Mouse (Mus musculus): ENCODE data around the gene Rhoc. TPM values are rescaled to one million over a fixed set of nuclear protein-coding genes. Genes with fewer than 3 reads are reported as not detected.

Rhoc gene
- polyA plus RNA-seq, 1 experiment from 2014 or later = 87.0 TPM

- no peak for DNase-seq (ENCODE audit: low spot score)
- Histone ChIP-seq H3K27me3 (ENCODE audit: low read depth, poor library complexity, severe bottlenecking) (peaks cover 72% of the 10 kb centered on the region), H3K4me1 (peaks cover 14% of the 10 kb centered on the region), H3K4me3 (no peak overlapping the region), H3K9me3 (replicated peaks) (no peaks in the 10 kb centered on the region), H3K27ac (replicated peaks) (no peak overlapping the region), H3K36me3 (no peaks in the 10 kb centered on the region)
- WGBS = 85% methylated on average over 3 of the region's 3 CpGs
Measured at GRCm38 (mm10) chr3:104770918-104771317, 17.3 kb upstream of the Rhoc start.

GRCm38 (mm10) chr3:104771460-104771859, 16.7 kb upstream of the Rhoc start:
- WGBS = 69% methylated on average over 6 of the region's 6 CpGs
- peaks cover 17% of the 10 kb centered on the region for H3K4me1 ChIP-seq
- DNase-seq (ENCODE audit: low spot score) = no peak
- no peaks in the 10 kb centered on the region for H3K36me3 ChIP-seq
- no peaks in the 10 kb centered on the region for H3K9me3 ChIP-seq (replicated peaks)
- no peak overlapping the region for H3K27ac ChIP-seq (replicated peaks)
- H3K4me3 ChIP-seq = no peak overlapping the region
- peaks cover 78% of the 10 kb centered on the region for H3K27me3 ChIP-seq (ENCODE audit: low read depth, poor library complexity, severe bottlenecking)

GRCm38 (mm10) chr3:104773301-104773700, 14.9 kb upstream of the Rhoc start:
- Histone ChIP-seq H3K27me3 (ENCODE audit: low read depth, poor library complexity, severe bottlenecking) (peaks cover 87% of the 10 kb centered on the region), H3K4me1 (peaks cover 23% of the 10 kb centered on the region), H3K4me3 (no peak overlapping the region), H3K27ac (replicated peaks) (no peak overlapping the region), H3K9me3 (replicated peaks) (no peaks in the 10 kb centered on the region), H3K36me3 (no peaks in the 10 kb centered on the region)
- WGBS = 61% methylated on average over 7 of the region's 7 CpGs
- no peak for DNase-seq (ENCODE audit: low spot score)

- Histone ChIP-seq H3K27ac (replicated peaks) (no peak overlapping the region), H3K36me3 (no peaks in the 10 kb centered on the region), H3K4me1 (peaks cover 33% of the 10 kb centered on the region), H3K27me3 (ENCODE audit: low read depth, poor library complexity, severe bottlenecking) (peaks cover 97% of the 10 kb centered on the region), H3K4me3 (peak overlapping the region; percentile 52), H3K9me3 (replicated peaks) (no peaks in the 10 kb centered on the region)
- WGBS = 2% methylated on average over 20 of the region's 20 CpGs
- DNase-seq (ENCODE audit: low spot score) = peak; percentile 68
Measured at GRCm38 (mm10) chr3:104777342-104777741, 10.8 kb upstream of the Rhoc start.

- DNase-seq (ENCODE audit: low spot score) = peak; percentile 80
- H3K9me3 ChIP-seq (replicated peaks) = no peaks in the 10 kb centered on the region
- 2% methylated on average over 7 of the region's 7 CpGs for WGBS
- H3K27me3 ChIP-seq (ENCODE audit: low read depth, poor library complexity, severe bottlenecking) = peaks cover 99% of the 10 kb centered on the region
- no peak overlapping the region for H3K4me3 ChIP-seq
- no peaks in the 10 kb centered on the region for H3K36me3 ChIP-seq
- no peak overlapping the region for H3K27ac ChIP-seq (replicated peaks)
- H3K4me1 ChIP-seq = peaks cover 33% of the 10 kb centered on the region
Measured at GRCm38 (mm10) chr3:104779949-104780348, 8.2 kb upstream of the Rhoc start.

GRCm38 (mm10) chr3:104780561-104781420, 7.4 kb upstream of the Rhoc start, which contains the start of gene Ppm1j:
Ppm1j (plus strand) TSS chr3:104781056.
- WGBS = 1% methylated on average over 56 of the region's 56 CpGs
- Histone ChIP-seq H3K9me3 (replicated peaks) (no peaks in the 10 kb centered on the region), H3K4me3 (peak within 1 kb of the TSS; percentile 60), H3K27ac (replicated peaks) (no peak within 1 kb of the TSS; the same call in 1 of the 2 replicates), H3K36me3 (no peaks in the 10 kb centered on the region), H3K4me1 (peaks cover 33% of the 10 kb centered on the region), H3K27me3 (ENCODE audit: low read depth, poor library complexity, severe bottlenecking) (peaks cover 100% of the 10 kb centered on the region)
- DNase-seq (ENCODE audit: low spot score) = peak; percentile 60

GRCm38 (mm10) chr3:104781471-104781903, 6.7 kb upstream of the Rhoc start, which contains the start of gene Fam19a3:
Fam19a3 (minus strand) TSS chr3:104781840.
- WGBS = 0% methylated on average over 26 of the region's 26 CpGs
- peaks cover 29% of the 10 kb centered on the region for H3K4me1 ChIP-seq
- no peak within 1 kb of the TSS; the same call in 1 of the 2 replicates for H3K27ac ChIP-seq (replicated peaks)
- peak; percentile 38 for DNase-seq (ENCODE audit: low spot score)
- H3K36me3 ChIP-seq = no peaks in the 10 kb centered on the region
- H3K4me3 ChIP-seq = peak within 1 kb of the TSS; percentile 60
- H3K9me3 ChIP-seq (replicated peaks) = no peaks in the 10 kb centered on the region
- H3K27me3 ChIP-seq (ENCODE audit: low read depth, poor library complexity, severe bottlenecking) = peaks cover 100% of the 10 kb centered on the region

- no peaks in the 10 kb centered on the region for H3K9me3 ChIP-seq (replicated peaks)
- H3K27ac ChIP-seq (replicated peaks) = no peak overlapping the region
- no peak for DNase-seq (ENCODE audit: low spot score)
- peaks cover 100% of the 10 kb centered on the region for H3K27me3 ChIP-seq (ENCODE audit: low read depth, poor library complexity, severe bottlenecking)
- 14% methylated on average over 12 of the region's 12 CpGs for WGBS
- no peaks in the 10 kb centered on the region for H3K36me3 ChIP-seq
- H3K4me1 ChIP-seq = peaks cover 26% of the 10 kb centered on the region
- H3K4me3 ChIP-seq = peak overlapping the region; percentile 60; the same call in 1 of the 2 replicates
Measured at GRCm38 (mm10) chr3:104782061-104782681, 6.0 kb upstream of the Rhoc start.

GRCm38 (mm10) chr3:104783971-104784500, 4.1 kb upstream of the Rhoc start:
- DNase-seq (ENCODE audit: low spot score) = no peak
- H3K27ac ChIP-seq (replicated peaks) = no peak overlapping the region
- no peak overlapping the region for H3K4me3 ChIP-seq
- H3K4me1 ChIP-seq = peaks cover 30% of the 10 kb centered on the region
- H3K27me3 ChIP-seq (ENCODE audit: low read depth, poor library complexity, severe bottlenecking) = peaks cover 93% of the 10 kb centered on the region
- H3K36me3 ChIP-seq = no peaks in the 10 kb centered on the region
- no peaks in the 10 kb centered on the region for H3K9me3 ChIP-seq (replicated peaks)
- WGBS = 42% methylated on average over 14 of the region's 14 CpGs

- H3K27me3 ChIP-seq (ENCODE audit: low read depth, poor library complexity, severe bottlenecking) = peaks cover 90% of the 10 kb centered on the region
- H3K27ac ChIP-seq (replicated peaks) = no peak overlapping the region
- WGBS = 86% methylated on average over 6 of the region's 6 CpGs
- H3K9me3 ChIP-seq (replicated peaks) = no peaks in the 10 kb centered on the region
- peaks cover 42% of the 10 kb centered on the region for H3K4me1 ChIP-seq
- DNase-seq (ENCODE audit: low spot score) = no peak
- H3K4me3 ChIP-seq = no peak overlapping the region
- H3K36me3 ChIP-seq = no peaks in the 10 kb centered on the region
Measured at GRCm38 (mm10) chr3:104785284-104785683, 2.9 kb upstream of the Rhoc start.

- Histone ChIP-seq H3K27ac (replicated peaks) (peak overlapping the region; percentile 86), H3K9me3 (replicated peaks) (no peaks in the 10 kb centered on the region), H3K36me3 (peaks cover 20% of the 10 kb centered on the region), H3K4me1 (peaks cover 48% of the 10 kb centered on the region), H3K4me3 (peak overlapping the region; percentile 65), H3K27me3 (ENCODE audit: low read depth, poor library complexity, severe bottlenecking) (peaks cover 65% of the 10 kb centered on the region)
- DNase-seq (ENCODE audit: low spot score) = peak; percentile 88
- WGBS = under 1% methylated on average over 44 of the region's 52 CpGs
Measured at GRCm38 (mm10) chr3:104788561-104789311, 561 bp downstream of the Rhoc start.

GRCm38 (mm10) chr3:104789312-104789605, 1.1 kb downstream of the Rhoc start:
- Histone ChIP-seq H3K27me3 (ENCODE audit: low read depth, poor library complexity, severe bottlenecking) (peaks cover 60% of the 10 kb centered on the region), H3K9me3 (replicated peaks) (no peaks in the 10 kb centered on the region), H3K27ac (replicated peaks) (peak overlapping the region; percentile 86), H3K4me3 (peak overlapping the region; percentile 65), H3K36me3 (peaks cover 25% of the 10 kb centered on the region), H3K4me1 (peaks cover 53% of the 10 kb centered on the region)
- 2% methylated on average over 10 of the region's 10 CpGs for WGBS
- no peak for DNase-seq (ENCODE audit: low spot score)
